Mouse (Mus musculus) cerebellum, adult 9-10 months (tissue): ENCODE results near the gene Tacc3.

Experiments
- DNase-seq: peaks from one replicate; pipeline ENCODE4 v3.0.0; 2022

Tacc3 gene

DNA sequence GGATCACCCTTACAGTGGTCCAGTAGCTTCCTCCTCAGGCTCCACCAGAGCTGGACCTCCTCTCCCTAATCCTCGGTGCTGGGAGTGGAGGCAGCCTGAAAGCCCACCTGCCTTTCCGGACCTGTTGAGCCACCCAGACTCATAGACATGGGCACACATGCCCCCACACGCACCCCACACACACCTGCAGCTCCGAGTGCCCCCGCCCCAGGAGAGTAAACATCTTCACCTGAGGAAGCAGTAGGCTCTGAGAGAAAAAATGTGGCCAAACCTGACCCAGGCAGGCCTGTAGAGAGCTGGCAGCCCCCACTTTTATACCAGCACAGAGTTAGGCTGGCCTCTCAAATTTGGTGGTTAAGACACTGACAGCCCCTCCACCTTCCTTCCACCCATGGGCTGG lies 38.5 kb downstream of the Tacc3 start:
- no peak for DNase-seq

DNA sequence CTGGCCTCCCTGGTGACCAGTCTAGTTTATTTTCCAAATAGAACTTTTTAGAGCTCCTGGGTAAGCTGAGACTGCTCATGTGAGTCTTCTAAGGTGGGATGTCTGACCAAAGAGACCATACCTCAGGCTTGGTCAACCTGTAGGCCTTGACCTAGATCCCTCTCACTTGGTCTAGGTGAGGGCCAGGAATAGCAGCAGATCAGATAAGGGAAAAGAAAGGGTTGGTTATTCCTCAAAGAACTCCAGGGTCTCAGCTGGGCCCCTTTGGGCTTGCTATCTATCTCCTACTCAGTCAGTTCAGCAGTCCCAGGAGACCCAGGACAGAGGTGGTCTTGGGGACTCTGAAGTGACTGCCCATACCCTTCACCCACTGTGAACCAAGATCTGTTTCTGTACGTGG lies 39.6 kb downstream of the Tacc3 start:
- DNase-seq = no peak

DNA sequence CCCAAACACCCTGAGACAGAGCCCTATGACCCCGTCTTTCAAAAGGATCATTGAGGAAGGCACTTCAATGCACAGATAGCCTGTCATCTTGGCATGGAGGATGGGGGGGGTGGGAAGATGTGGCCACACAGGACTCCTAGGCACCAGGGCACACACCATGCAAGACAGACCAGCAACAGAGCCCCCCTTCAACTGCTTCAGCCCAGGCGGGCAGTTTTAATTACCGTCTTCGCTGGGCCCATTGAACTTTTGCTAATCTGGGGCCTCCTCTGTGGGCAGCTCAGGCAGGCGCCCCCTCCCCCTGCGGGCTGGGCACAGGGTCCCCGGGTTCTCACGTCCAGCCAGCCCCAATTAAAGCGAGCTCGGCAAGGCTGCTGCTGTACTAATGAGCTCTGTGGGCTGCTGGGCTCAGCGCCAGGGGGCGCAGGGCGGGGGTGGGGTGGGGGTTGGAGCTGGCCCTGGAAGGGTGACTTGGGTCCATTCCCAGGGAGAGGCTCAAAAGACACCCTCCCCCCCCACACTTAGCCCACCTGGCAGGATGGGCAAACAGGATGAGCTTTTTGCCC lies 40.1 kb downstream of the Tacc3 start:
- DNase-seq = no peak

DNA sequence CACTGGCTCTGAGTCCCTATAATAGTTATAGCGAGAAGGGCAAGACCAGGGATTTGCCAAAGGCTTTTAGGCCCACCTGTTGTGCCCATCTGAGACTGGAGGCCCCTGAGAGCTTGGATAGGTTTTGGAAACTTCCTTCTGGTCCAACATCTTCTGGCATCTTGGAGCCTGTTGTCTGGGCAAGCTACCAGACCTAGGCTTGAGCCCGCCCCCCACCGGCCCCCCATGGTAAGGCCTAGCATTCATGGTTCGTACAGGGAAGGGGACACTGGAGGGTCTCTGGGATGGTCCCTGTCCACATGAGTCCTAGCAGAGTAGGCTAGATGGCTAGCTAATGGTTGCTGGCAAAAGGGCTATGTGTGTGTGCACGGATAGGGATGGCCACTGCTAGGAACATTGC lies 40.7 kb downstream of the Tacc3 start:
- no peak for DNase-seq

DNA sequence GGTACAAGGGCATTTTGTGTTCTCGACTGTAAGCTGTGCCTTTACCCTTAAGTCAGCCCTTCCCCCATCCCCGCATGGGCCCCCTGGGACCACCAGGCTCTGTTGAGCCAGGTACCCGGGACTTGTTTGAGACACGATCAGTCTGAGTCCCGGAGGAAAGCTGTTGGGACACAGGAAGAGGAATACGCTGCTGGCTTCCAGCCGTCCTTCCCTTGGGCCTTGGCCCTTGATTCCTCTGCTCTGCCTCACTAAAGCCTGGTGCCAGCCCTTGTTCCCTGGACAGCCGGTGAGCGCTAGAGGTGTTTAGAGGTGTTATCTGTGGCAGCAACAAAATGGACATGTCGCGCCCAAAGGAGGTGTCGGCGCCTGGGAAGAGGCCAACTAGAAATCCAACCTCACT lies 42.1 kb downstream of the Tacc3 start:
- no peak for DNase-seq

DNA sequence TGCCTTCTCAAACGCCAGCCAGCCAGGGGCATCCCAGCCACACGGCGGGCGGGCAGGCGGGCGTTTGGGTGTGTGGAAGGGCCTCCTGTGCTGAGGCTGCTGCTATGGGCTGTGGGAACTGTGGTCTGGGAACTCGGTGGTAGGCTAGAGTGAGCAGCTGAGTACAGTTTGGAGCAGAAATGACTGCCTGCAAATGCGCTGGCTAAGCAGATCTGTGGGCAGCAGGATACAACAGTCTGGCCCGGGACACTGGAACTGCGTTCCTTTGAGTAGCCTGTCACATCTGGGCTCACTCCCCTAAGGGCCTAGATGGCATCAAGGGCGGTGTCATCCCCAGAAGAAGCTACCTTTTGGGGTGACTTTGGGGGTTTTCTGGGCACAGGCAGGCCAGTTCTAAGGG lies 43.9 kb downstream of the Tacc3 start:
- no peak for DNase-seq

DNA sequence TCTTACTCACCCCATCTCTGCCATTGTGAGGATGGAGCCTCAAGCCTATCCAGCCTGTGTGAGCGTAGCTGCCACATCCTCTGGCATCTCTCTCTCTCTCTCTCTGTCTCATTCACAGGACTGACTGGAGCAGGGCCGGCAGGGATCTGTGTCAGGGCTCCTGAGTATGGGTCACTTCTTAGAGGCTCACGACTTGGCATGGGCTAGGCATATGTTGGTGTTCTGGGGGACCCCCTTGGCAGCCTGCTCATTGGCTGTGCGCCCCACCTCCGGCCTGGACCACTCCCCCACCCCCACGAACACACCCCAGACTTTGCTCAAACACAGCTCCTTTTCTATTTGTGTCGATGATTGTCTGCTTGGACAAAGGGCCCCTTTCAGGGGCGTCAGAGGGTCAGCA lies 46.1 kb downstream of the Tacc3 start:
- no peak for DNase-seq

DNA sequence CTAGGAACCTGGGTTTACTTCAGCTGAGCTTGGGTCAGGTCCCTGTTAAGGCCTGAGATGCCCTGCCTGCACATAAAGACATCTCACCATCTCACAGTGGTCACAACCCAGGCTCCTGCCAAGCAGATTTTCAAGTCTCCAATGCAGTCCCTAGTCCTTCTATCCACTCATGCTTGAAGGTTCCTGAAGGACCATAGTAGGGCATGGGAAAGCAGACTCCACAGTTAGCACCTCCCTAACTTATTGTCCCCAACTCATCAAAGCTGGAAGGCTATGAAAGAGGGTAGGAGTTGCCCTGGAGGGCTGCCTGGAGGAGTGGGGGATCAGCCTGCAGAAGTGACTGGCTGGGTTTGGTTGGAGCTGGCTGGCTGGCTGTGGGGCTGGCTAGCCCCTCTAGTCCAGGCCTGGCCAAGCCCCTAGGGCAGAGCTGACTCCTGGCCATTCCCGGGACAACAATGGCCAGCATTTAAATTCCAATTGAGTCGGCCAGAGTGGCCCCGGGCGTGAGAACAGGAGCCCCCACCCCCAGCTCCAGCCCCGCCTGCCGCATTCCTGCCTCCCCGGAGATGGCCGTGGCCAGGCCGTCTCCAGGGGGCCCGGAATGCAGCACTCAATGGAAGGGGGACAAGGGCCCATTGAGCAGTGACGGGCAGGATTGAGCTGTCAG lies 47.1 kb downstream of the Tacc3 start:
- DNase-seq = peak; percentile 29

DNA sequence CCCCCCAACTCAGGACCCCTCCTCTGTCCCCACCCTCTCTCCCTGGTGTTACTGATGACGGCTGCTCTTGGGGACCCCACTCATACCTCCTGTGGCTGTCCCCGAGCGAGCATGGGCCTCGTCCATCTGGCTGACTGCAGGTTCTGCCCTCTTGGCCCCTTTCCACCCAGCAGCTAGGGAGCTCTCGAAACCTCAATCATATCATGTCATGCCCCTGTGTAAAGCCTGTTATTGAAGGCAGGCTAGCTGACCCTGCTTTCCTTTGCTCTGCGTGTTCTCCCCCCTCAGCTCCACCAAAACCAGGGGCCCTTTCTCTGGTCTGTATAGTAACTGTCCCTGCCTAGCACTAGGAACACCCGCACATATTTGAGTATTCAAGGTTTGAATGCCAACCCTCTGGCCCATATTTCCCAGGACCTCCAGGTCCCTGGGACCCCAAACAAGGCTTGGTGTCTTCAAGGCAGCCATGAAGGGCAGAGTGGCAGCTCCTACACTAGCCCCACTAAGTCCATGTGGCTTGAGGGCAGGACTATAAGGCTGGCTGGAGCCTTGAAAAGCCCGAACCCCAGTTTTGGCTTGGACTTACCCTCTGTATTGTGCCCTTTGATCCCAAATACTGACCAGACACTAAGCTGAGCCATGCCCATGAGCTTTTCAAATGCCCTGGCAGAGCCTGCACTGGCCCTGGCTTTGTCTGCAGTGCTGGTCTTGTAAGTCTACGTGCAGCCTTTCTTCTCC lies 47.9 kb downstream of the Tacc3 start:
- DNase-seq = peak; percentile 21

DNA sequence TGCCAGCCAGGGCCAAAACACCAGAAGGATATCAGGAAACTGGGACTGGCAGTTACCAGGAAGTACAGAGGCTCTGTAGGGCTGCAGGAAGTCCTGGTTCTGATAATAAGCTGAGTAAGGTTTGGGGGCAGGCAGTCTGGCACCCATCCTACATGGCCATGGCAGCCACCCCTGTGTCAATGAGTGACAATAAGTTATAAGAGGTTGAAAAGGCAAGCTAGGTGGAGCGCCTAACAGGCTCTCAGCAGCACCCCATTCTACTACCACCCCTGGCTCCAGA lies 48.4 kb downstream of the Tacc3 start:
- no peak for DNase-seq

DNA sequence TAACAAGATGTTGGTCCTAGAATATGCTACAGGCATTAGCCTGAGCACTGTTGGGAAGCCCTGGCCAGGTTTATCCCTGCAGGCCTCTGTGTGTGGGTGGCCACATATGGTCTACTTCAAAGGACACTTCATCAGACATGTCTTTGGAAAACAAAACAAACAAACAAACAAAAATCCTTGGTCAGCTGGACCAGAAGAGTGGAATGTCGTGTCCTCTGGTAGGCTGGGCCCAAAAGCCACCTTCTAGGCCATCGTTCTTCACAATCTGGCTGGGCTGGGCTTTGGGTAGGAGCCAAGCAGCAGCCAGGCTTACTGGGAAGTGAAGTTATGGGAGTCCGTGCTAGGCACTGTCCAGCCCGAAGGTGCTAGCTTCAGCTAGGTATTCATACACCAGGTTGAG lies 49.2 kb downstream of the Tacc3 start:
- DNase-seq = no peak

DNA sequence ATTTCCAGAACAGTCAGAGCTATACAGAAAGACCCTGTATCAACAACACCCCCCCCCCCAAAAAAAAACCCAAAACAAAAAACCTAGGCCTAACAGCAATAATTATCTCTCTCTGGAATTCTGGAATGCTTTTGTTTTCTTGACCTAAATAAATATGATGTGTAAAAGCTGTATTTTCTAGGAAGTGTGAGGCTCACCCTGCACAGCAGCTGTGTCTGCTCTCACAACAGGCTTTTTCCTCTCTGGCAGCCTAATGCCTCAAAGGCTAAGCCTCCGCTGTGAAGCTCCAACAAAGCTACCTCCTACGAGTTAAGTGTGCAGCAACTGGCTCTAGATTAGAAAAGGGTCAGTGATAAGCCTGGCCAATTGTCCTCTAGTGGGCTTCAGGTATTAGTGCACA lies 51.1 kb downstream of the Tacc3 start:
- no peak for DNase-seq

DNA sequence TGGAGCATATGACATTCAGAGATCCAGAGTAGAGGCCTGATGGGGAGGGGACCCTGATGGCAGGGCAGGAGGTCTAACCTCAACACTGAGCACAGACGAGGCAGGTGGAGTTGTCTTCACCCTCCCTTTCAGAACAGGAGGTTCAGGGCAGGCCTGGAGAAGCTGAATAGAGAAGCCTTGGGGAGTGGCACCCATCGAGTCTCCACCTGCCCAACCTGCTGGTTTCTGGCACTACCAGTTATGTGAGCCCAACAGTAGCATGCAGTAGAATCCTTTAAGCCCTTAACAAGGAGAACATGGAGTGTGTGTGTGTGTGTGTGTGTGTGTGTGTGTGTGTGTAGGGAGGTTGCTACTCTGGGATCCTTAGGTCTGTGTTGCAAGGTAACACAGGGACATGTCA lies 54.6 kb downstream of the Tacc3 start:
- no peak for DNase-seq

DNA sequence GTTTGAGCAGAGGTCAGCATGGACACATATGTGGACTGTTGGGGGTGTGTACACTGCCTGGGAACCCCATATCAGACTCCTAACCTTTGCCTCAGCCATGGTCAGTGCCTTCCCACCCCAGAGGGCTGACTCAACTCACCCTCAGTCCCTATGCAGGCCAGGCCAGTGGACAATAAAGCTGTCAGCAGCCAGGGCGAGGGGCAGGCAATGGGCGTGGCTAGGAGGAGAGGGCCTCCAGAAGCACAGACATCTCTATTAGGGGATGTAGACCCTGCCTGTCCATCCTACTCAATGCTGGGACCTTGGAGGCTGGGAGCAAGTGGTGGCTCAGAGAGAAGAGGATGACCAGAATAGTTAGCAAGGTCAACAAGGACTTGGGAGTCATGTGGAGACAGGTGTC lies 57.3 kb downstream of the Tacc3 start:
- no peak for DNase-seq

DNA sequence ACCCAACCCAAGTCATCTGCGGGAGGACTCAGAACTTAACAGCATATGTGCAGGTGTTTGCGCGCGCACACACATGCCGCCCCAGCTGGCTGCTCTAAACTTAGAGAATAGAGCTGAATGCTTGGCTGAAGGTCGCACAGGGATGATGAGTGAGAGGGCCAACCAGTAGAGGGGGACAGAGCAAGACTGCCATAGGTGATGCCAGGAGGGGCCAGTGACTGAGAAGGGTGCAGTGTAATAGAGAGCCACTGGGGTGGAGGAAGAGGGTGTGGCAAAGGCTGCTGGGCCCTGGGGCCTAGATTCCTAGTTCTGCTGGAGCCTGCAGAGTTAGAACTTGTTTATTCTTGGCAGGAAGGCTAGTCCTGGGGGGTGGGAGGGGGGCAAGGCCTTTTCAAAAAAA lies 58.5 kb downstream of the Tacc3 start:
- no peak for DNase-seq

DNA sequence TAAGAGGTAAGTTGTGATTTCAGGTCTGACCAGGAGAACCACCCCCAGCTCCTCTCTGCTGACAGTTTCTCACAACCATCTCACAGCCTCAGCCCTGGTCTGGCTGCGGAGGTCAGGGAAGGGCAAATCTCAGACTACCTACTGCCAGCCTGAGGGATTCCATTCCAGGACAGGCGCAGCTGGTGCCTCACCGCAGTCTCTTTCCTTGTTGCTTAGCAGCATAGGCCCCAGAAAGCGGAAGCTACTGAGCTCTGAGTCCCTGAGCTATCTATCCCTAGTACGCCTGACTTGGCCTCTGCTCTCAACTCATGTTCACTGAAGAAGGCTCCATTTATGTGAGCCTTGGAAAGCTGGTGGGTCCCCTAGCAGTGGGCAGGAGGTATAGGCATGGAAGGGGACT lies 60.5 kb downstream of the Tacc3 start:
- no peak for DNase-seq

DNA sequence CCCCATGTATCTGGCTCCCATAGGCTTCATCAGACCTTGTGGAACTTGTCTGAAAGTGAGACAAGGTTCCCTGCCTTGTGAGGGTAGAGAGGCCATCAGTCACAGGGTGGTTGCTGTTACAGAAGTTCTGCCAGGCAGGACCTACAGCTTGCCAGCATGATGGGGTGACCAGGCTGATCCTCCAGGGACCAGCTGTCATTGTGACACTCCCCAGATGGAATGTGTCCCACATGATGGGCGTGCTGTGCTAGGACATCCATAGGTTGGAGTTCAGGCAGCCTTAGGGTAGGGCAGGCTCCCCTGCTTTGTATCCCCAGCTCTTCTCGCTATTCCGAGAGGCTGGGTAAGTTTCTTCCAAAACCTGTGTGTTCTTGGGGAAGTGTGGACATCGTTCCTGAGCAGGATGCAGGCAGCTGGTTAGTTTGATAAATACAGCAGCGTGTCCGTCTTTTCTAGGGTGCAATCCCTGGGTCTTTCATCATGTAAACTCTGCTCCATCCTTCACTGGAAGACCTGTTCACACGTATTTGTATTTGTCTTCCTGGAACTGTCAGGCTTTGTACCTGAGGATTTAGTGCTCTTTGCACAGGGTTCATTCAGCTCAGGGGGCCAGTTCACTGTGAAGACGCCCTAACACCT lies 63.0 kb downstream of the Tacc3 start:
- DNase-seq = no peak

DNA sequence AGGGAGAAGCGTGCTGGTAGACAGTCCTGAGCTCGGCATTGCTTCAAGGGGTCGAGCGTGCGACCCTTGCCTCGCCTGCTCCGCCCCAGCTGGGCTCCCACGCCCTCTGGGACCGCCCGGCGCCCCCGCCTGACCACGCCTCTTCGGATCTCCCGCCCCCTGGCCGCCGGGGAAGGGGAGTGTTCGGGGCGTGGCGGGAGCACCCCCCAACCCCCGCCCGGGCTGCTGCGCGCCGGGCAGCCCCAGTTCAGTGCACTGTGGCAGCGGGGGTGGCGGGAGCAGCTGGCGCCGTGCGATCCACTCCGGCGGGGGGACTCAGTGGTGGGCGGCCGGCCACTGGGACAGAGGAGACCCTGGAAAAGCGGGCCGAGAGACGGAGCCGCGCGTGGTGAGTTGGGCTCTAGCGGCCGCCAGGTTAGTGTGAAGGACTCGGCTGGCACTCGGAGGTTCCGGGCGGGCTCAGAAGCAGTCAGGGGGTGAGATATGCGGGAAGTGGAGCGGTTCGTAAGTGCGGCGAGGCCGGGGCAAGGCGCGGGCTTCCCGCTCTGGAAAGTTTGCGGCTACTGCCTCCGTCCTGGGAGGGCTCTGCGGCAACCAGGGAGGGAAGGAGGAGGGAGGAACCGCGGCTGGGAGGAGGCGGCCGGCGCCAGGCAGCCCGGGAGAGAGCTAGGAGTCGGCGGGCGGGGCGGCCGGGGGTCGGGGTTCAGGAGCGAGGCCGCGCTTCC lies 63.8 kb downstream of the Tacc3 start, which contains the start of gene Fgfr3:
Fgfr3 (plus strand) TSS at position 134 of the 725 bp plus-strand sequence.
- no peak for DNase-seq

DNA sequence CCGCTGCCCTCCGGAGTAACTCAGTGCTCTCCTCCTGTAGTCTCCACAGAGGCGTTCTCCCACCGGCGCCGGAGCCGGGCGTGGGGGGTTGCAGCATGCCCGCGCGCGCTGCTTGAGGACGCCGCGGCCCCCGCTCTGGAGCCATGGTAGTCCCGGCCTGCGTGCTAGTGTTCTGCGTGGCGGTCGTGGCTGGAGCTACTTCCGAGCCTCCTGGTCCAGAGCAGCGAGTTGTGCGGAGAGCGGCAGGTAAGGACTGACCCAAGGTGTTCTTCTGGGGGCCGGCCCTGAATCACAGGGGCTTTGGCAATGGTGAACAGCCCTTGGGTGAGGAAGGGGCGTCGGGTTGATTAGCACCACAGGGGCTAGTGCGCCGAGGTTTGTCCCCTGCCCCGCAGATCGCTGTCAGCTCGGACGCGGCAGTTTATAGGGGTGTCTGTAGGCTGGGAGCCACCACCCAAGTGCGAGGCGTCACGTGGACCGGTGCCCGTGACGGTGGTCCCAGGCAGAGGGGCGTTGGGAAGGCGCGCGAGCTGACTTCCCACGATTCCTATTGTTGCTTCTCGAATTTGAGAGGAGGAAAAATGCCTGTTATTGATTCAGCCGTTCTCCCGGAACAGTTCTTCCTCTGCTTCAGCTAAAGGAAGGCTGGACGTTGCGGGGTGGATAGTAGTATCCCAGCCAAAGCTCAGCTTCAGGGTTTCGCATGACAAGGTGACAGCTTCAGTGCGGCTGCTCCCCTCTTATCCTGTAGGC lies 64.5 kb downstream of the Tacc3 start:
- DNase-seq = no peak

DNA sequence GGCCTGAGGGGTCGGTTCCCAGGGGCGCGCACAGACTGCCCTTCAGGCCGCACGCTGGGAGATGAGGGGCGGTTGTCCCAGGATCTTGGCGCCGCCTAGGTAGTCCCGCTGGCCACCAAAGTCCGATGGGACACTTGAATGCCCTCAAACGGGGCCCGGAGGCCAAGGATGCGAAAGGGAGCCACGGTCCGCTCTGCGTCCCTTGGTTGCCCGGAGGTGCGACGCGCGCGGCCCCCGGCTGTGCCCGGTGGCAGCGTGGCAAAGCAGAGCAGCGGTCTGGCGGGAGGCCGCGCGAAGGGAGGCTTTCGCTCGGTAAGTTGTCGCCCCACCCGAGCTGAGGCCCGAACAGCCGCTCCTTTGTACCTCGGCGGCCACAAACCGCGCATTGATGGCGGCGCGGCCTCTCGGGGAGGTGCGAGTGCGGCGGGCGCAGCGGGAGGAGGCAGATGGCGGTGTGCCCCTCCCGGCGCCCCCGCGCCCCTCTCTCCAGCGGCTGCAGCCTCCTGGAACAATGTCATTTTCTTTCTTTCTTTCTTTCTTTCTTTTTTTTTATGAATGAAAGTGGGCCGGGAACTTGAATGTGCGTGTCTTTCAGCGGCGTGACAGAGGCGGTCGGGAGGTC lies 65.2 kb downstream of the Tacc3 start:
- DNase-seq = no peak

DNA sequence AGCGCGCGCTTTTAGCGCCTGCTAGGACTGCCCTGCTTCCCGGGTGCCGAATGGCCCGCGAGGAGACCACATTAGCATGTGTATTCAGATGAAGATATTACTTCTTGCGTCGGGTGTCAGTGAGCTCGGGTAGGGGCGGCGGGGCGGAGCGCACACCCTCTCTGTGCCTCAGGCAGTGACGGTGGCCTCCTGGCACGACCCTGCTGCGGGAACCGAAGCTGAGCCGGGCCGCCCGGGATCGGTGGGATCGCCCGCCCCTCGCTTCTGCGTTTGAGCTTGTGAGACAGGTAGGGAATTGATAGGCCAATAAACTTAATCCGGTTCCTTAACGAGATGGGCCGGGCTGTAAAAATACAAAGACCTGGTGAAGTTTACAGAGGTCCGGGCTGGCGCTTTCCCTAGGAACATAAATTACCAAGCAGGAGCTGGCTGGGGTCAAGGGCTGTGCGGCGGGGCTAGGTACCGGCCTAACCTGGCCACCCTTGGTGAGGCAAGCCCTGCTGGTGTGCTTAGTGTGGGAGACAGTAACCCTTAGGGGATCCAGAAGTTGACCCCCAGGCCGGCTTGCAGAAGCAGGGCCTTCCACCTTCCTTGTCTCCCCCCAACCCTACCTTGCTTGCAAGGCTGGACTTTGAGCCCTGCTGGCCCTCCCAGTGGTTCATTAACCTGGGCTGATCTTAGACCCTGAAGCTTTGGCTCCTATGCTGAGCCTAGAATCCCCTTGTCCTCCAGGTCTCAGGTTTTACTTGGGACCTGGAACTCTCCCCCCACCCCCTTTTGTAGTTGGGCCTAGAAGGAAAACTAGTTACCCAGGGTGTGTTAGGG lies 65.9 kb downstream of the Tacc3 start:
- no peak for DNase-seq
